ENCODE assay signal across 23 mouse cellular contexts in genomic region chr3:122566112-122566511, GRCm38 (mm10). TPM values are rescaled to one million over a fixed set of nuclear protein-coding genes. Genes with fewer than 3 reads are reported as not detected.
DNase-seq lines count a peak whose midpoint lies in the region; ATAC-seq and TF ChIP-seq lines count a peak whose summit lies in the region.
"Had no signal": no experiment of that assay in that cellular context is flagged by ENCODE, and none has a peak within 500 bp of the region (broad histone marks: within the 10 kb centered on the region; RNA-seq: fewer than 3 reads in every experiment).

No protein-coding gene starts in this region.

- no peak overlapping the region for H3K4me3 ChIP-seq in lung, postnatal 0 days (ENCODE audit: low read depth, low read length)
- H3K4me3 ChIP-seq: forebrain, embryonic 10.5 days; forebrain, embryonic 13.5 days; heart, adult 2 months; heart, embryonic 10.5 days; heart, embryonic 13.5 days; hindbrain, embryonic 12.5 days; hindbrain, embryonic 15.5 days had no signal

- H3K27me3 ChIP-seq in lung, postnatal 0 days (replicated peaks; ENCODE audit: insufficient read depth, low read length): no peaks in the 10 kb centered on the region
- H3K27me3 ChIP-seq: forebrain, embryonic 13.5 days; heart, embryonic 13.5 days; hindbrain, embryonic 12.5 days; hindbrain, embryonic 15.5 days had no signal

- no peak overlapping the region for H3K4me2 ChIP-seq in lung, postnatal 0 days (replicated peaks; ENCODE audit: low read depth, low read length)
- H3K4me2 ChIP-seq: forebrain, embryonic 13.5 days; heart, embryonic 13.5 days; hindbrain, embryonic 12.5 days; hindbrain, embryonic 15.5 days had no signal

- 63% methylated on average over 3 of the region's 3 CpGs for WGBS in lung, postnatal 0 days

- no peak overlapping the region for H3K9ac ChIP-seq in lung, postnatal 0 days (replicated peaks; ENCODE audit: low read depth)
- H3K9ac ChIP-seq: forebrain, embryonic 13.5 days; forebrain, postnatal 0 days; heart, embryonic 13.5 days; hindbrain, embryonic 12.5 days; hindbrain, embryonic 15.5 days had no signal

- DNase-seq in lung, postnatal 0 days (ENCODE audit: low spot score): peak; percentile 13
- DNase-seq in lung, postnatal 10 days: no peak
- DNase-seq in NIH3T3 (ENCODE audit: low read depth): peak; percentile 11
- DNase-seq in heart, postnatal 4 days: no peak
- DNase-seq: adrenal gland, postnatal 36 days; B cell, adult 2 months; cerebellum, adult 11 months; cerebellum, adult 2 months; cerebellum, adult 9-11 months; cerebellum, postnatal 36 days; forebrain, postnatal 0 days; gastrocnemius, postnatal 25 days had no signal

- peaks cover 3% of the 10 kb centered on the region; the same call in 1 of the 2 replicates for H3K4me1 ChIP-seq in lung, postnatal 0 days (ENCODE audit: insufficient read depth, low read depth, low read length)
- H3K4me1 ChIP-seq: forebrain, embryonic 10.5 days; forebrain, embryonic 13.5 days; hindbrain, embryonic 12.5 days; hindbrain, embryonic 15.5 days had no signal

- no peaks in the 10 kb centered on the region for H3K9me3 ChIP-seq in lung, postnatal 0 days (ENCODE audit: low read length)
- H3K9me3 ChIP-seq: forebrain, embryonic 10.5 days; forebrain, embryonic 13.5 days; heart, embryonic 10.5 days; heart, embryonic 13.5 days; hindbrain, embryonic 12.5 days; hindbrain, embryonic 15.5 days had no signal

- no peaks in the 10 kb centered on the region for H3K36me3 ChIP-seq in lung, postnatal 0 days (ENCODE audit: insufficient read depth, low read length)

- TF ChIP-seq CTCF in lung, postnatal 0 days (IDR thresholded peaks at IDR 0.05): no peak

- TF ChIP-seq EP300 in lung, postnatal 0 days (IDR thresholded peaks at IDR 0.05): no peak

- no peak overlapping the region for H3K27ac ChIP-seq in lung, postnatal 0 days (ENCODE audit: low read length)
- H3K27ac ChIP-seq: forebrain, embryonic 10.5 days; forebrain, embryonic 13.5 days; heart, adult 2 months; heart, embryonic 13.5 days; hindbrain, embryonic 12.5 days; hindbrain, embryonic 15.5 days had no signal

- ATAC-seq in lung, postnatal 0 days: no peak
- peak; percentile 41; the same call in 1 of the 2 replicates for ATAC-seq in granulocyte monocyte progenitor cell, adult 5-6 weeks (replicated peaks; ENCODE audit: poor library complexity, severe bottlenecking)
- ATAC-seq in megakaryocyte progenitor cell, adult 5-6 weeks (replicated peaks; ENCODE audit: poor library complexity): peak; percentile 27; the same call in 1 of the 2 replicates
- ATAC-seq in activated CD4-positive, CD25-positive, alpha-beta regulatory T cell, adult 4 months: no peak
- ATAC-seq: forebrain, embryonic 13.5 days; forebrain, postnatal 0 days had no signal

RNA-seq across cellular contexts. Expression of gene Fnbp1l, which starts 53.4 kb away (rescaled TPM):
- polyA plus RNA-seq in lung, postnatal 0 days (2015; fragmentation: Nextera tagmentation; extraction: Ambion mirVana): 32.3 and 41.1 TPM in 2 replicates
- total RNA-seq in granulocyte monocyte progenitor cell, adult 5-6 weeks (2014; fragmentation: Nextera tagmentation): 11.1 and 14.9 TPM in 2 replicates
- 11.8 and 13.3 TPM in 2 replicates for total RNA-seq in granulocyte monocyte progenitor cell, adult 5-6 weeks (2017)
- total RNA-seq in megakaryocyte progenitor cell, adult 5-6 weeks (2015): 9.0 and 13.4 TPM in 2 replicates
- 11.0 and 12.7 TPM in 2 replicates for total RNA-seq in megakaryocyte progenitor cell, adult 5-6 weeks (2017)
- total RNA-seq in heart, postnatal 4 days (2021): 10 to 100 TPM; 63.6 to 64.1 TPM
- polyA plus RNA-seq in activated CD4-positive, CD25-positive, alpha-beta regulatory T cell, adult 4 months (2017; shearing (Covaris generic)): under 1 TPM in 1 of 2 experiments, not detected in 1; 0.08 TPM
- total RNA-seq: MEL had no signal

Comparison
In these comparisons a context has a peak if more than half of its experiments do, and no peak if none do; other contexts are left out.
1. DNase-seq: peak in lung, postnatal 0 days (single experiment) and NIH3T3 (single experiment); none in lung, postnatal 10 days (single experiment) and heart, postnatal 4 days (single experiment).
2. ATAC-seq: peak in granulocyte monocyte progenitor cell, adult 5-6 weeks (single experiment) and megakaryocyte progenitor cell, adult 5-6 weeks (single experiment); none in lung, postnatal 0 days (single experiment) and activated CD4-positive, CD25-positive, alpha-beta regulatory T cell, adult 4 months (single experiment).
3. RNA of gene Fnbp1l, which starts 53.4 kb away (total RNA-seq): 63.6 to 64.1 TPM in heart, postnatal 4 days; 9.0 to 13.4 TPM in megakaryocyte progenitor cell, adult 5-6 weeks and 11.1 to 14.9 TPM in granulocyte monocyte progenitor cell, adult 5-6 weeks; every median in the first group is over 4 times any median in the second.